Mouse (Mus musculus): ENCODE measurements at regions not wholly inside any gene's neighbourhood (a gene's known extent, or its start where the extent isn't known, plus 50 kb on each side); places are given as distances from the start of the nearest gene placed in this dataset.

DNA sequence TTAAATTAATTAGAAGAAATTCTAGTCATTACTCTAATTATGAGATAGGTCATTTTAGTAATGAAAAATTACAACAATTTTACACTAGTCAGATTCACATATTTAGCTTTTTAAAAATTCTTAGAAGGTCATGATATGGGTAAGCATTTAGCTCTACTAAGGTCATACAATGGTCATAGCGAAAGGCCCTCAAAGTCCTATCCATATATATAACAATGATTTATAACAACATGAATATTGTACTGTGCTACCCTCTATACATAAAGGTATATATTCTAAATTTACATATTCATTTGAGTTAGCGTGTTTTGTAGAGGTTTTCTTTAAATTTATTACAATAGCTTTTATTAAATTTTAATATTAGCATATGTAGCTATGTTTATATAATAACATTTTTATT is 52.5 kb upstream of the 1700003H04Rik start:
- no peak overlapping the region for H3K9ac ChIP-seq (replicated peaks; ENCODE audit: low read length)
- no peaks in the 10 kb centered on the region for H3K4me1 ChIP-seq (ENCODE audit: insufficient read depth, low read length)
- H3K27ac ChIP-seq, result no peak overlapping the region
- H3K36me3 ChIP-seq (ENCODE audit: insufficient read depth, low read length), result no peaks in the 10 kb centered on the region
- no peak for TF ChIP-seq CTCF (IDR thresholded peaks at IDR 0.05; ENCODE audit: low read depth)
- DNase-seq (ENCODE audit: low spot score) (no peak), ATAC-seq (no peak)
- 93% methylated on average over 2 of the region's 2 CpGs for WGBS
- no peak overlapping the region for H3K4me2 ChIP-seq (ENCODE audit: low read depth, low read length)
- no peaks in the 10 kb centered on the region for H3K9me3 ChIP-seq (ENCODE audit: low read length)
- H3K4me3 ChIP-seq (ENCODE audit: low read length), result no peak overlapping the region
- no peaks in the 10 kb centered on the region for H3K27me3 ChIP-seq (ENCODE audit: insufficient read depth, low read length)
